Mouse (Mus musculus) embryonic facial prominence, embryonic 13.5 days (tissue): Measurements from ENCODE around the gene Lars2. TPM values are rescaled to one million over a fixed set of nuclear protein-coding genes. Genes with fewer than 3 reads are reported as not detected.
A peak's percentile ranks its signal among the peaks of the same experiment; 100 is the strongest.

Source experiments
- ATAC-seq: fragments of 200-750 bp; cut with Nextera tagmentation; 2 replicates; pipeline ENCODE4 v1.8.0; 2017; ENCODE audit warnings: low read depth; ENCODE audit not compliant: insufficient number of reproducible peaks, insufficient read depth, low FRiP score, low TSS enrichment
- H3K27ac ChIP-seq: fragments of 300-500 bp; sonication (generic); 2 replicates; pipeline ENCODE4 v1.5.1; 2015; ENCODE audit warnings: moderate library complexity, mild to moderate bottlenecking, inconsistent platforms
- H3K27me3 ChIP-seq: fragments of 300-500 bp; sonication (generic); 2 replicates; pipeline ENCODE4 v1.6.1; 2015; ENCODE audit warnings: mild to moderate bottlenecking, inconsistent platforms
- H3K36me3 ChIP-seq: fragments of 300-500 bp; sonication (generic); 2 replicates; pipeline ENCODE4 v1.6.1; 2015; ENCODE audit warnings: mild to moderate bottlenecking, inconsistent platforms
- H3K4me1 ChIP-seq: fragments of 300-500 bp; sonication (generic); 2 replicates; pipeline ENCODE4 v1.6.1; 2015; ENCODE audit warnings: inconsistent platforms
- H3K4me2 ChIP-seq: fragments of 300-500 bp; sonication (generic); 2 replicates; pipeline ENCODE4 v1.6.1; 2015; ENCODE audit warnings: moderate library complexity, mild to moderate bottlenecking, inconsistent platforms
- H3K4me3 ChIP-seq: fragments of 300-500 bp; sonication (generic); 2 replicates; pipeline ENCODE4 v1.5.1; 2015; ENCODE audit warnings: mild to moderate bottlenecking, inconsistent platforms
- H3K9ac ChIP-seq: fragments of 300-500 bp; sonication (generic); 2 replicates; pipeline ENCODE4 v1.6.1; 2015; ENCODE audit warnings: mild to moderate bottlenecking, inconsistent platforms
- H3K9me3 ChIP-seq: fragments of 300-500 bp; sonication (generic); 2 replicates; pipeline ENCODE4 v1.6.1; 2016; ENCODE audit warnings: inconsistent platforms
- WGBS: fragments of 180-500 bp; shearing (Covaris S2); methylation state at CpG from one replicate; pipeline ENCODE4 v1.1.7; 2015; ENCODE audit warnings: mixed read lengths; 5-methylcytosine and 5-hydroxymethylcytosine counted together
- polyA plus RNA-seq: library from polyadenylated mRNA; unstranded; fragments of >200 nt; fragmentation: Nextera tagmentation; extraction: Ambion mirVana; gene quantifications from 2 replicates; pipeline ENCODE4 v1.2.1, GENCODE M21; 2015

Lars2 gene
- polyA plus RNA-seq, 1 experiment from 2014 or later = 1,079 TPM

DNA sequence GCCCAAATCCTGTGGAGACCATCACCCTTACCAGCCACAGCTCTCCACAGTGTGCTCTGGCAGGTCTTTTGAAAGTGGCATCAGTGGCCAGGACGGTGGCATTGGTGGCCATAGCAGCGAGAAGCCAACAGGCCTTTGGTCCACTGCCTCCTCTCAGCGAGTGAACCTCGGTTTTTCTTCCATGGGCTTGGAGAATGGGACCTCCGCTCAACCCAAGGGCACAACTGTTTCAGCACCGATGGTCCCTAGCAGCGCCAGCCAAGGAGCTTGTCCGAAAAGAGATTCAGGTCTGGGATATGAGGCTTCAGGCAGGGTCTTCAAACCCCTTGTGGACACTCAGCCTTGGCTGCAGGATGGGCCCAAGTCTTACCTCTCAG, 113.1 kb downstream of the Lars2 start:
- peak overlapping the region; percentile 93 for H3K4me2 ChIP-seq
- no peak for ATAC-seq
- peaks cover 26% of the 10 kb centered on the region for H3K36me3 ChIP-seq
- no peaks in the 10 kb centered on the region for H3K9me3 ChIP-seq
- no peaks in the 10 kb centered on the region for H3K27me3 ChIP-seq
- peak overlapping the region; percentile 85 for H3K9ac ChIP-seq
- 88% methylated on average over 8 of the region's 8 CpGs for WGBS
- H3K27ac ChIP-seq = no peak overlapping the region
- H3K4me3 ChIP-seq = peak overlapping the region; percentile 74
- peaks cover 48% of the 10 kb centered on the region for H3K4me1 ChIP-seq

DNA sequence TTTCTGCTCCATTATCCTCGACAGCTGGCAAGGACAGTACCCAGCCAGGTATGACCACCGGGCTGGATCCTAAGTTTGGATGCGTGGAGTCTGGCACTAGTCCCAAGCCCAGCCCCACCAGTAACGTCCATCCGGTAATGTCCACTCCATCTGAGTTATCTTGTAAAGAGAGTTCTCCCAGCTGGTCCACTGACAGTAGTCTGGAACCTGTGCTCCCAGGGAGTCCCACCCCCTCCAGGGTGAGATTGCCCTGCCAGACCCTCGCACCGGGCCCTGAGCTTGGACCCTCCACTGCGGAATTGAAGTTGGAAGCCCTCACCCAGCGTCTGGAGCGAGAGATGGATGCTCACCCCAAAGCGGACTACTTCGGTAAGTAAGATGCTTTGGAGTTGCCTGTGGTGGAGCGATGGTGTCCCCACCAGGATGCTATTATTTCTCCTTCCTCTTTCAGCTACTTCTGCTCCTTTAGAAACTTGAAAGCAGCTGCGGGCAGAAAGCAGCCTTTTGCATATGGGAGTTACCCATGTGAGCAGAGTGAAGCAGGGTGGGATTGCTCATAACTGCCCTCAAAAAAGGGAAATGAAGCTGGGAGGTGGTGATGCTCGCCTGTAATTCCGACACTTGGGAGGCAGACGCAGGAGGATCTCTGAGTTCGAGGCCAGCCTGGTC, 113.7 kb downstream of the Lars2 start:
- no peak for ATAC-seq
- no peaks in the 10 kb centered on the region for H3K27me3 ChIP-seq
- no peak overlapping the region for H3K27ac ChIP-seq
- H3K4me1 ChIP-seq = peaks cover 48% of the 10 kb centered on the region
- H3K36me3 ChIP-seq = peaks cover 28% of the 10 kb centered on the region
- H3K9ac ChIP-seq = peak overlapping the region; percentile 85
- no peaks in the 10 kb centered on the region for H3K9me3 ChIP-seq
- H3K4me2 ChIP-seq = peak overlapping the region; percentile 93
- peak overlapping the region; percentile 74 for H3K4me3 ChIP-seq
- WGBS = 86% methylated on average over 18 of the region's 18 CpGs

DNA sequence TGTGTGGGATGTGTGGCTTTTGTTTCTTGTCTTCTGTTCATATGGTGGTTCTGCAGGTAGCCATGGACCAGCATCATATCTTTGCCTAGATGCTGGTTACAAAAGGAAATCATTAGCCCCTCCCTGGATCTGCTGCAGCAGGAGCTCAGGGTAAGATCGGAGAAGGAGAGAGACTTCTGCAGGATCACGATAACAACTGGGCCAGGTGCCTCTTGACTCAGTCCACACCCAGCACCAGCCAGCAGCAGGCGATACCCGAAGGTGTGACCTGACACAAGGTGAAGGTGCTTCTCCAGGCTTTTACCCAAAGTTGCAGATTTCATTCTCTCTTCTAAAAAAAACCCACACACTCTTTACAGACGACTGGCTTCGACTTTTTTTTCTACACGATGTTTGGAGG, 114.4 kb downstream of the Lars2 start:
- Histone ChIP-seq H3K9ac (peak overlapping the region; percentile 85; the same call in 1 of the 2 replicates), H3K4me3 (peak overlapping the region; percentile 74), H3K27me3 (no peaks in the 10 kb centered on the region), H3K36me3 (peaks cover 28% of the 10 kb centered on the region), H3K4me1 (peaks cover 48% of the 10 kb centered on the region), H3K9me3 (no peaks in the 10 kb centered on the region), H3K27ac (no peak overlapping the region), H3K4me2 (peak overlapping the region; percentile 93)
- WGBS = 66% methylated on average over 7 of the region's 7 CpGs
- no peak for ATAC-seq

DNA sequence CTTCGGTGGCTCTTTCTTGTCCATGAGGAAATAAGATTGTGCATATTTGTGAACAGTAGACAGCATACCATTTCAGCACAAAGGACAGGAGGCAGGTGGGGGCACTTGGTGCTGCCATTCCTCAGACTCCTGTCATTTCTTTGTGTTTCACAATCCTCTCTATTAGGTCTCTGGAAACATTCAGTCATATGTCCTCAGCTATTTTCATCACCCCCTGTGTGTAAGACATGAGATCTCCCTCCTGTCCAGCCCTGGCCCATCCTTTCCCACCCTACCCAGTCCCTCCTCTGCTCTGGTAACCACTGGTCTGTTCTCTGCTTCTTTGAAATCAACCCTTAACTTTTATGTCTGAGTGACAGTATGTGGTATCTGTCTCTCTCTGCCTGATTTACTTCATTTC, 116.9 kb downstream of the Lars2 start:
- Histone ChIP-seq H3K9ac (no peak overlapping the region), H3K36me3 (peaks cover 37% of the 10 kb centered on the region), H3K9me3 (no peaks in the 10 kb centered on the region), H3K4me1 (peaks cover 58% of the 10 kb centered on the region), H3K4me3 (no peak overlapping the region), H3K4me2 (no peak overlapping the region), H3K27me3 (no peaks in the 10 kb centered on the region), H3K27ac (no peak overlapping the region)
- 86% methylated on average over 1 of the region's 1 CpGs for WGBS
- ATAC-seq = no peak

DNA sequence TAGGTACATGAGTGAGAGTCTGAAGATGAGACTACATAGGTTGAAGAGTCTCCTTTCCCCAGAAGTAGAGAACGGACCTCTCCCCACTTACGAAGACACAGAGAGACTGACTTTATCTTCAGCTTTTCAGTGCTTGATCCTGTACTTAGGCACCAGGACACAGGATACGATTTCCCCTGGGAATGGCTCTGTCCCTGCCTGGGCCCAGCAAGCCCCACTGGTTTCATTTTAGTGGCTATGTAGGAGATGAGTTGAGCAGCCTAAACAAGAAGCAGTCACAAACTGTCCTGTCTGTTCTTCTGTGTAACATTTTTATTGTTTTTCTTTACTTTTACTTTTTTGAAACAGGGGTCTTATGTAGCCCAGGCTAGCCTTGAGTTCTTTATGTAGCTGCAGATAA, 118.1 kb downstream of the Lars2 start:
- no peaks in the 10 kb centered on the region for H3K9me3 ChIP-seq
- peaks cover 44% of the 10 kb centered on the region for H3K36me3 ChIP-seq
- H3K9ac ChIP-seq = no peak overlapping the region
- no peak overlapping the region for H3K4me2 ChIP-seq
- H3K27ac ChIP-seq = no peak overlapping the region
- H3K4me3 ChIP-seq = no peak overlapping the region
- H3K27me3 ChIP-seq = no peaks in the 10 kb centered on the region
- peaks cover 53% of the 10 kb centered on the region for H3K4me1 ChIP-seq
- no peak for ATAC-seq
- 93% methylated on average over 3 of the region's 3 CpGs for WGBS

DNA sequence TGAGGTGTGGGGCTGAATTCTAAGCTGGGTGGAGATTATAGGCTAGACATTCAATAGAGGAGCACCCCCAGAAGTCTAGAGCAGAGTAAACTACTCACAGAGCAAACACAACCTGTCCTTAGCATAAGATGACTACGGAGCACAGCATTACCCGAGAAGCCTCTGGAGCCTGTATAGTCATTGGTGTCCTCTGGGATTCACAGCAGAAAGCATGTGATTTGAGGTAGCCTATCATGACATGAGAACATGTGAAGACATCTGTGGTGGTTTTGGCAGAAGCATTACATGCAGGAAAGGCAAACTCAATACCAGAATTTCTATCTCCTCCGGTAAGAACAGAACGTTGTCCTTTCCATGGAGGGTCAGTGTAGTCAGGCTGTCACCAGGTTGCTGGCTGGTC, 118.8 kb downstream of the Lars2 start:
- H3K36me3 ChIP-seq = peaks cover 44% of the 10 kb centered on the region
- 83% methylated on average over 4 of the region's 4 CpGs for WGBS
- H3K4me1 ChIP-seq = peaks cover 53% of the 10 kb centered on the region

DNA sequence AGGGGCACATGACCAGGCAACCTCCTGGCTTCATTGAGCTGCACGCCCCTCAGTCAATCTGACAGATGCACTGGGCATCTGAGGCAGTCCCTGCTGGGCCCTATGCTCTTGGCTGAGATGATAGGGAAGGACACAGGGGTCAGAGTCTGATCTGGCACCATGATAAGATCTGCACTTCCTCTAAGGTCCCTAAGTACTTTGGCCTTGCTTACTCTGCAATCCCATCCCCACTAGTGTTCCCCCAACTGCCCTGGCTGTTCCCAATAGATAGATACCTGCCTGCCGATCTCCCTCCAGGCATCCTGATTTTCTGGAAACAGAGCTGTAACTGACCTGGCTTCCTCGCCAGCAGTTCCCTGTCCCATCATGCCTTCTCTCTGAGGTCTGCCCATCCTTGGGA, 119.9 kb downstream of the Lars2 start:
- H3K9me3 ChIP-seq = no peaks in the 10 kb centered on the region
- ATAC-seq = no peak
- no peak overlapping the region for H3K4me3 ChIP-seq
- H3K27me3 ChIP-seq = no peaks in the 10 kb centered on the region
- 0 out of 2 replicates have a peak overlapping the region, but pooled peaks have one; percentile 5 for H3K4me2 ChIP-seq
- H3K9ac ChIP-seq = no peak overlapping the region
- peaks cover 50% of the 10 kb centered on the region for H3K4me1 ChIP-seq
- 59% methylated on average over 3 of the region's 3 CpGs for WGBS
- no peak overlapping the region for H3K27ac ChIP-seq
- peaks cover 43% of the 10 kb centered on the region for H3K36me3 ChIP-seq

More for the DNA sequence above, 118.8 kb downstream of the Lars2 start:
- no peak overlapping the region for H3K4me2 ChIP-seq
- no peak for ATAC-seq
- no peaks in the 10 kb centered on the region for H3K27me3 ChIP-seq
- no peak overlapping the region for H3K4me3 ChIP-seq
- H3K9me3 ChIP-seq = no peaks in the 10 kb centered on the region
- H3K27ac ChIP-seq = no peak overlapping the region
- no peak overlapping the region for H3K9ac ChIP-seq

DNA sequence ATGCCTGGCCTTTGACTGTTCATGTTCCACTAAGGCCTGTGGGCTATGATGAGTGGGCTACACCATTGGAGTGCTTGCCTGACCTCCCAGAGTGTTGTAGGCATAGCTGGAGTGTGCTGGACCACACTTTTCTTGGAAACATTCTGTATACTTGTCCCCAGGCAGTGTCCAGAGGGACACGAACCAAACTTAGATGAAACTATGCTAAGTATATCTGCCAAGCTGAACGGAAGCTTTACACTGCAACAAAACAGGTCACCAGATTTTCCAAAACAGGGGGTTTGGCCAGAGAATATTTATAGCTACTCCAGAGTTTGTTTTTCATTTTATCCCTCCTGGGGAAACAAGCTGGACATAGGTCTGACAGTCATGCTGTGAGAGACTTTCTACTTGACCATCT, 122.3 kb downstream of the Lars2 start:
- H3K27ac ChIP-seq = no peak overlapping the region
- no peaks in the 10 kb centered on the region for H3K9me3 ChIP-seq
- H3K4me3 ChIP-seq = no peak overlapping the region
- H3K4me1 ChIP-seq = peaks cover 40% of the 10 kb centered on the region
- WGBS = 80% methylated on average over 2 of the region's 2 CpGs
- peaks cover 25% of the 10 kb centered on the region for H3K36me3 ChIP-seq
- H3K4me2 ChIP-seq = no peak overlapping the region
- no peak overlapping the region for H3K9ac ChIP-seq
- no peak for ATAC-seq
- no peaks in the 10 kb centered on the region for H3K27me3 ChIP-seq

DNA sequence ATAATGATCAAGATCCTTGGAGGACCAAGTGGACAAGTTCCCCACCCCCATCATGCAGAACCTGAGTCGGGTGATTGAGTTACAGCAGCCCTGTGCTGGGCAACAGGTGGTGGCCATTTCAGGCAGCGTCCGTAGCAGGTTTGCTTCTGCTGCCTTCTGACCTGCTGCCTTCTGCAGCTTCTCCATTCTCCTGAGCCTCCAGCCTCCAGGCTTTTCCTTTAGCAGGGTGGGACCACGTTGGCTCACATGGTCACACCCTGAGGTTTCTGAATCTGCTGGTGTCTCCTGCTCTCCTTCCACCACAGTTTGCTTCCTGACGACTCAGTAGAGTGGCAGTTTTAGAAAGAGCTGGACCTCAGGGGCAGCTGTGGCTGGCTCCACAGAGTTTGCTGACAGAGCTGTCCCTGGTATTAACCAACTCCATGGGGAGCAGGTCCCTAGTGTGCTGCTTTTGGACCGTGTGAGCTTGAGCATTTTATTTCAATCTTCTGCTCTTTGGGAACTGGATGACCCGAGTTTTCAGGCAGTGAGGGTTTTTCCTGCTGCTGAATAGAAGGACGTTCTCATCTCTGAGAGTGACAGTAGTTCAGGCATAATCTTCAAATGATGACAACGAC, 123.1 kb downstream of the Lars2 start:
- Histone ChIP-seq H3K9me3 (no peaks in the 10 kb centered on the region), H3K36me3 (peaks cover 18% of the 10 kb centered on the region), H3K4me1 (peaks cover 40% of the 10 kb centered on the region), H3K27ac (no peak overlapping the region), H3K9ac (no peak overlapping the region), H3K4me2 (no peak overlapping the region), H3K4me3 (no peak overlapping the region), H3K27me3 (no peaks in the 10 kb centered on the region)
- 57% methylated on average over 9 of the region's 9 CpGs for WGBS
- no peak for ATAC-seq

DNA sequence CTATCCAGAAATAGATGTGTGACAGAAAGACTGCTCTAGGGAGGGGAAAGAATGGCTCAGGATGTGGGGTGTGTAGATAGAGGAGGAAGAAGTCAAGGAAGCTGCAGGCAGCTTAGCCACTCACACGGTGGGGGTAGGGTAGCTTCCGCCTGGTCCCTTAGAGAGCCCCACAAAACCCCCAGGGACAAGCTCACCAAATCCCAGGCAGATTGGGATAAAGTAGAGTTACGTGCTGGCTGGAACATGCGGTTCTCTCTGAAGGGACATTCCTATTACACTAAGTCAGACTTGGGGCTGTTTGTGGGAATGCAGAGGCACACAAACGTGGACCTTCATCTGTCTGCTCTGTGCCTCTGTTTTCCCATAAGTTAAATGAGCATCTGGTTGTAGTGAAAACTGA, 124.2 kb downstream of the Lars2 start:
- H3K27ac ChIP-seq = peak overlapping the region; percentile 28; the same call in 1 of the 2 replicates

DNA sequence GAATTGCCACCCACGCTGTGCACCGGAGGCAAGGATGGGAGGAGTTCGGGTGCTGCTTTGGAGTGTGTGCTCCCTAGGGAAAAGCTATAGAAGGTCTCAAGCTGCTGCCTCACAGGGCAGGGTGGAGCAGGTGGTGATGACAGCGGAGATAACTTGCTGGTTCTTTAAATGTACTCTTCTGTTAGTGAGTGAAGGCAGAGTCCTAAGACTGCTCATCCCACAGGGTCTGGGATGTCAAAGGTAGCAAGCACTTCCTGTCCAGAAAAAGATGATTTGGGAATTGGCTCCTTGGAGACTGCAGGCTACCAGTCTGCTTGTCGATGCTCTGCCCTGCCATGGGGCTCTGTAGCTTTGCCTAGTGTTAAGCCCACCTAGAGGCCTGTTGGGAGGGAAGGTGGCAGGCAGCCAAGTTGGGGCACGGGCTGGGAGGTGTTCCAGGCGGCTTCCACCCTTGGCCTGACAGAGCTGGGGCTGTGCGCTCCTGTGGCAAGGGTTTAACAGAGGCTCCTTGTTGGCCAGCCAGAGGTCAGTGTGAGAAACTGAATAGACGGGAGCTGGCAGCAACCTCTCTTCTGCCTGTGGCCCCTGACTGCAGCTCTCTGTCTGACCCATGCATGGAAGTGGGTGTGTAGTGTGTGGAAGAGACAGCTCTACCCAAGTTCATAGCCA, 125.3 kb downstream of the Lars2 start:
- WGBS = 64% methylated on average over 9 of the region's 9 CpGs
- no peaks in the 10 kb centered on the region for H3K27me3 ChIP-seq
- no peak overlapping the region for H3K4me3 ChIP-seq
- no peak overlapping the region for H3K9ac ChIP-seq
- peak; percentile 77; the same call in 1 of the 2 replicates for ATAC-seq
- no peak overlapping the region; the same call in 1 of the 2 replicates for H3K4me2 ChIP-seq
- no peaks in the 10 kb centered on the region for H3K9me3 ChIP-seq
- peaks cover 48% of the 10 kb centered on the region for H3K4me1 ChIP-seq
- H3K36me3 ChIP-seq = 0 out of 2 replicates have a peak, but pooled peaks cover 11% of the 10 kb centered on the region
- H3K27ac ChIP-seq = peak overlapping the region; percentile 60; the same call in 1 of the 2 replicates

More for the DNA sequence above, 124.2 kb downstream of the Lars2 start:
- H3K4me3 ChIP-seq = no peak overlapping the region
- peaks cover 16% of the 10 kb centered on the region; the same call in 1 of the 2 replicates for H3K36me3 ChIP-seq
- H3K4me1 ChIP-seq = peaks cover 46% of the 10 kb centered on the region
- H3K9ac ChIP-seq = no peak overlapping the region
- WGBS = 65% methylated on average over 5 of the region's 5 CpGs
- no peaks in the 10 kb centered on the region for H3K27me3 ChIP-seq
- no peaks in the 10 kb centered on the region for H3K9me3 ChIP-seq
- ATAC-seq = no peak
- no peak overlapping the region for H3K4me2 ChIP-seq
